Mouse (Mus musculus) erythroblast, embryonic 14.5 days (primary cell): ENCODE data around the gene Spata31d1d.

ENCODE experiments used
- GATA1 ChIP-seq: IDR thresholded peaks from 2 replicates; pipeline ENCODE4 v1.6.1; 2012; ENCODE audit warnings: low read length, inconsistent platforms, mixed read lengths
- TAL1 ChIP-seq: IDR thresholded peaks from 3 replicates; pipeline ENCODE4 v1.6.1; 2012; ENCODE audit warnings: low read length, inconsistent platforms, mixed read lengths

- no peak for TF ChIP-seq GATA1
- no peak for TF ChIP-seq TAL1
Measured at GRCm38 (mm10) chr13:59682629-59683028, 48.9 kb downstream of the Spata31d1d start.
